Mouse (Mus musculus) heart, embryonic 14.5 days (tissue): ENCODE measurements at regions not wholly inside any gene's neighbourhood (a gene's known extent, or its start where the extent isn't known, plus 50 kb on each side); places are given as distances from the start of the nearest gene placed in this dataset.

ENCODE experiments used
- ATAC-seq: fragments of 200-750 bp; cut with Nextera tagmentation; 2 replicates; pipeline ENCODE4 v1.8.0; 2017; ENCODE audit warnings: low read depth, moderate TSS enrichment; ENCODE audit not compliant: insufficient number of reproducible peaks, insufficient read depth, low FRiP score
- H3K27ac ChIP-seq, 2 experiments: fragments of 200-500 bp in 1 of 2; fragments of 300-500 bp in 1 of 2; sonication (generic) in 1 of 2; replicated peaks in 1 of 2; 2 replicates each; pipeline ENCODE4 v1.5.1; 2012 to 2014; ENCODE audit warnings: low read depth in 2 of 2, low read length in 2 of 2, control low read depth in 1 of 2, mild to moderate bottlenecking in 1 of 2, mixed read lengths in 1 of 2; ENCODE audit not compliant: control insufficient read depth in 1 of 2, insufficient read depth in 1 of 2
- H3K27me3 ChIP-seq: fragments of 300-500 bp; sonication (generic); 2 replicates; pipeline ENCODE4 v1.6.1; 2014; ENCODE audit warnings: mild to moderate bottlenecking, low read length, control low read depth; ENCODE audit not compliant: control insufficient read depth, insufficient read depth
- H3K36me3 ChIP-seq: fragments of 300-500 bp; sonication (generic); 2 replicates; pipeline ENCODE4 v1.6.1; 2014; ENCODE audit warnings: mild to moderate bottlenecking, control low read depth, low read length, mixed read lengths; ENCODE audit not compliant: control insufficient read depth, insufficient read depth
- H3K4me1 ChIP-seq, 2 experiments: fragments of 200-500 bp in 1 of 2; fragments of 300-500 bp in 1 of 2; sonication (generic) in 1 of 2; 2 replicates each; pipeline ENCODE4 v1.6.1; 2012 to 2014; ENCODE audit warnings: low read length in 2 of 2, control low read depth in 1 of 2, mixed read lengths in 1 of 2; ENCODE audit not compliant: control insufficient read depth in 2 of 2, insufficient read depth in 2 of 2
- H3K4me2 ChIP-seq: fragments of 300-500 bp; sonication (generic); 2 replicates; pipeline ENCODE4 v1.6.1; 2014; ENCODE audit warnings: mild to moderate bottlenecking, low read length
- H3K4me3 ChIP-seq, 2 experiments: fragments of 200-500 bp in 1 of 2; fragments of 300-500 bp in 1 of 2; sonication (generic) in 1 of 2; 2 replicates each; pipeline ENCODE4 v1.5.1; 2012 to 2014; ENCODE audit warnings: low read length in 2 of 2, mild to moderate bottlenecking in 2 of 2, control low read depth in 1 of 2, low read depth in 1 of 2, moderate library complexity in 1 of 2; ENCODE audit not compliant: control insufficient read depth in 1 of 2, insufficient read depth in 1 of 2
- H3K9ac ChIP-seq: fragments of 300-500 bp; sonication (generic); 2 replicates; pipeline ENCODE4 v1.6.1; 2014; ENCODE audit warnings: mild to moderate bottlenecking, low read length
- H3K9me3 ChIP-seq: fragments of 300-500 bp; sonication (generic); 2 replicates; pipeline ENCODE4 v1.6.1; 2016; ENCODE audit warnings: low read length, control low read depth; ENCODE audit not compliant: control insufficient read depth
- WGBS: fragments of 180-500 bp; shearing (Covaris S2); extraction: QIAGEN DNeasy Blood & Tissue Kit; methylation state at CpG from one replicate; pipeline ENCODE4 v1.1.7; 2014; 5-methylcytosine and 5-hydroxymethylcytosine counted together

GRCm38 (mm10) chr6:51180881-51181875 is 251.3 kb upstream of the Nfe2l3 start:
- WGBS: 9% methylated on average over 11 of the region's 11 CpGs
- Histone ChIP-seq H3K27me3 (peaks cover 77% of the 10 kb centered on the region), H3K4me1 (no peaks in the 10 kb centered on the region), H3K27ac (no peak overlapping the region), H3K4me3 (no peak overlapping the region), H3K9me3 (no peaks in the 10 kb centered on the region), H3K36me3 (no peaks in the 10 kb centered on the region), H3K4me2 (no peak overlapping the region), H3K9ac (no peak overlapping the region)
- no peak for ATAC-seq

- Histone ChIP-seq H3K4me1 (no peaks in the 10 kb centered on the region), H3K27me3 (peaks cover 77% of the 10 kb centered on the region), H3K4me3 (no peak overlapping the region), H3K27ac (no peak overlapping the region), H3K9ac (no peak overlapping the region), H3K4me2 (no peak overlapping the region), H3K9me3 (no peaks in the 10 kb centered on the region), H3K36me3 (no peaks in the 10 kb centered on the region)
- ATAC-seq: no peak
- WGBS: 26% methylated on average over 10 of the region's 10 CpGs
Observed at GRCm38 (mm10) chr6:51181905-51182304, 250.6 kb upstream of the Nfe2l3 start.

- Histone ChIP-seq H3K9ac (no peak overlapping the region), H3K9me3 (no peaks in the 10 kb centered on the region), H3K36me3 (no peaks in the 10 kb centered on the region), H3K4me3 (no peak overlapping the region), H3K4me2 (no peak overlapping the region), H3K27me3 (peaks cover 77% of the 10 kb centered on the region), H3K4me1 (no peaks in the 10 kb centered on the region), H3K27ac (no peak overlapping the region)
- ATAC-seq: no peak
- WGBS: 14% methylated on average over 5 of the region's 5 CpGs
Observed at GRCm38 (mm10) chr6:51182771-51183284, 249.6 kb upstream of the Nfe2l3 start.

- Histone ChIP-seq H3K4me2 (no peak overlapping the region), H3K27ac (no peak overlapping the region), H3K27me3 (peaks cover 87% of the 10 kb centered on the region), H3K9ac (no peak overlapping the region), H3K4me1 (no peaks in the 10 kb centered on the region), H3K4me3 (no peak overlapping the region), H3K36me3 (no peaks in the 10 kb centered on the region), H3K9me3 (no peaks in the 10 kb centered on the region)
- ATAC-seq: no peak
- under 1% methylated on average over 21 of the region's 21 CpGs for WGBS
Observed at GRCm38 (mm10) chr6:51183576-51184420, 248.7 kb upstream of the Nfe2l3 start.

- Histone ChIP-seq H3K4me3 (no peak overlapping the region), H3K4me1 (no peaks in the 10 kb centered on the region), H3K27ac (no peak overlapping the region), H3K36me3 (no peaks in the 10 kb centered on the region), H3K4me2 (no peak overlapping the region), H3K9me3 (no peaks in the 10 kb centered on the region), H3K27me3 (peaks cover 94% of the 10 kb centered on the region), H3K9ac (no peak overlapping the region)
- 6% methylated on average over 3 of the region's 3 CpGs for WGBS
- no peak for ATAC-seq
Observed at GRCm38 (mm10) chr6:51184500-51184899, 248.0 kb upstream of the Nfe2l3 start.

GRCm38 (mm10) chr6:51185201-51185600 is 247.3 kb upstream of the Nfe2l3 start:
- Histone ChIP-seq H3K4me3 (no peak overlapping the region), H3K27me3 (peaks cover 95% of the 10 kb centered on the region), H3K4me2 (no peak overlapping the region), H3K4me1 (no peaks in the 10 kb centered on the region), H3K9me3 (no peaks in the 10 kb centered on the region), H3K27ac (no peak overlapping the region), H3K9ac (no peak overlapping the region), H3K36me3 (no peaks in the 10 kb centered on the region)
- WGBS: 23% methylated on average over 6 of the region's 6 CpGs
- ATAC-seq: no peak

- no peak for ATAC-seq
- H3K27ac ChIP-seq: no peak overlapping the region
- H3K4me1 ChIP-seq: peaks cover 2 to 4% of the 10 kb centered on the region in 2 experiments; a peak in 1 of 4 replicates
- H3K27me3 ChIP-seq: peaks cover 98% of the 10 kb centered on the region
- H3K9ac ChIP-seq: no peak overlapping the region
- no peak overlapping the region for H3K4me3 ChIP-seq
- no peaks in the 10 kb centered on the region for H3K9me3 ChIP-seq
- no peak overlapping the region for H3K4me2 ChIP-seq
- 76% methylated on average over 3 of the region's 3 CpGs for WGBS
- no peaks in the 10 kb centered on the region for H3K36me3 ChIP-seq
Observed at GRCm38 (mm10) chr6:51189173-51189572, 243.3 kb upstream of the Nfe2l3 start.
